In the genomic region with DNA sequence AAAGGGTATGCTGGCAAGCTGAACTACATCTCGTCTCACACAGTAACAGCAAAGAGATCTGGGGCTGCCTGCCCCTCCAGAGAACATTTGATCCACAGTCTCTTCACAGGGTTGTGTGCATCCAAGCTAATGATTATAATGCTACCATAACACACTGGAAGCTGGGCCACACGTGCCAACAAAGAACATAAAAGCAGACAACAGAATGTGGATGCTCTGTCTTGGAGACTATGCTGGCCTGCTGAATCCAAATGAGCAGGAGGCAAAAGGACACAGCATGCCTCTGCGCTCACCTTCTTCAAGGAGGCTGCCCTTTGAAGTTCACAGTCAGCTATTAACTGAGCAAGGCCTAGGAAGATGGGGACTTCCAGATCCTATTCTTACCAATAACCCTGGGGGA, we compare ENCODE assay signal across 19 mouse cellular contexts.
"Had no signal": no experiment of that assay in that cellular context is flagged by ENCODE, and none has a peak within 500 bp of the region (broad histone marks: within the 10 kb centered on the region; RNA-seq: fewer than 3 reads in every experiment).

No protein-coding gene starts in this region.

- H3K4me1 ChIP-seq: limb, embryonic 12.5 days; limb, embryonic 15.5 days had no signal

- DNase-seq: layer of hippocampus, postnatal 36 days; left cerebral cortex, postnatal 4 days; liver, postnatal 0 days; lung, embryonic 14.5 days; midbrain, embryonic 14.5 days; retina, postnatal 1 day; right cerebral cortex, postnatal 25 days; thymus, adult 18-20 months; thymus, postnatal 36 days had no signal

- H3K9me3 ChIP-seq: limb, embryonic 12.5 days; limb, embryonic 15.5 days; neural tube, embryonic 13.5 days had no signal

- H3K36me3 ChIP-seq: limb, embryonic 12.5 days; limb, embryonic 15.5 days; neural tube, embryonic 13.5 days had no signal

- H3K4me2 ChIP-seq: limb, embryonic 12.5 days; limb, embryonic 15.5 days; liver, embryonic 11.5 days; lung, embryonic 14.5 days; neural tube, embryonic 13.5 days had no signal

- H3K4me3 ChIP-seq: limb, embryonic 12.5 days; limb, embryonic 15.5 days; myocyte; neural tube, embryonic 13.5 days had no signal

- H3K27ac ChIP-seq: kidney, postnatal 0 days; limb, embryonic 12.5 days; limb, embryonic 15.5 days; liver, embryonic 14.5 days; macrophage; neural tube, embryonic 13.5 days had no signal

- H3K27me3 ChIP-seq: limb, embryonic 12.5 days; limb, embryonic 15.5 days; neural tube, embryonic 13.5 days had no signal

- H3K9ac ChIP-seq: limb, embryonic 12.5 days; limb, embryonic 15.5 days; liver, embryonic 14.5 days; liver, postnatal 0 days; lung, embryonic 14.5 days; neural tube, embryonic 13.5 days had no signal

- ATAC-seq: intestine, postnatal 0 days; liver, postnatal 0 days; lung, postnatal 0 days had no signal
